Mouse (Mus musculus) neural tube, embryonic 13.5 days (tissue): ENCODE measurements around the gene Klhl21. TPM values are rescaled to one million over a fixed set of nuclear protein-coding genes. Genes with fewer than 3 reads are reported as not detected.

Source experiments
- ATAC-seq: fragments of 200-750 bp; cut with Nextera tagmentation; 2 replicates; pipeline ENCODE4 v1.8.0; 2017; ENCODE audit warnings: low read depth, mild to moderate bottlenecking, moderate TSS enrichment, moderate library complexity
- H3K27ac ChIP-seq: fragments of 300-500 bp; sonication (generic); replicated peaks from 2 replicates; pipeline ENCODE4 v1.5.1; 2015; ENCODE audit warnings: moderate library complexity, mild to moderate bottlenecking, inconsistent platforms
- H3K27me3 ChIP-seq: fragments of 300-500 bp; sonication (generic); 2 replicates; pipeline ENCODE4 v1.6.1; 2015; ENCODE audit warnings: mild to moderate bottlenecking, inconsistent platforms
- H3K36me3 ChIP-seq: fragments of 300-500 bp; sonication (generic); 2 replicates; pipeline ENCODE4 v1.6.1; 2015; ENCODE audit warnings: mild to moderate bottlenecking, inconsistent platforms
- H3K4me1 ChIP-seq: fragments of 300-500 bp; sonication (generic); replicated peaks from 2 replicates; pipeline ENCODE4 v1.6.1; 2015; ENCODE audit warnings: inconsistent platforms
- H3K4me2 ChIP-seq: fragments of 300-500 bp; sonication (generic); 2 replicates; pipeline ENCODE4 v1.6.1; 2015; ENCODE audit warnings: inconsistent platforms, mild to moderate bottlenecking, moderate library complexity
- H3K4me3 ChIP-seq: fragments of 300-500 bp; sonication (generic); 2 replicates; pipeline ENCODE4 v1.5.1; 2015; ENCODE audit warnings: mild to moderate bottlenecking, inconsistent platforms
- H3K9ac ChIP-seq: fragments of 300-500 bp; sonication (generic); 2 replicates; pipeline ENCODE4 v1.6.1; 2015; ENCODE audit warnings: moderate library complexity, mild to moderate bottlenecking, inconsistent platforms
- H3K9me3 ChIP-seq: fragments of 300-500 bp; sonication (generic); 2 replicates; pipeline ENCODE4 v1.6.1; 2016; ENCODE audit warnings: inconsistent platforms
- WGBS: fragments of 180-500 bp; shearing (Covaris S2); methylation state at CpG from one replicate; pipeline ENCODE4 v1.1.7; 2015; 5-methylcytosine and 5-hydroxymethylcytosine counted together
- polyA plus RNA-seq: library from polyadenylated mRNA; unstranded; fragments of >200 nt; fragmentation: Nextera tagmentation; extraction: Ambion mirVana; gene quantifications from 2 replicates; pipeline ENCODE4 v1.2.1, GENCODE M21; 2015

The Klhl21 gene
- polyA plus RNA-seq, 1 experiment from 2014 or later: 4.5 TPM

DNA sequence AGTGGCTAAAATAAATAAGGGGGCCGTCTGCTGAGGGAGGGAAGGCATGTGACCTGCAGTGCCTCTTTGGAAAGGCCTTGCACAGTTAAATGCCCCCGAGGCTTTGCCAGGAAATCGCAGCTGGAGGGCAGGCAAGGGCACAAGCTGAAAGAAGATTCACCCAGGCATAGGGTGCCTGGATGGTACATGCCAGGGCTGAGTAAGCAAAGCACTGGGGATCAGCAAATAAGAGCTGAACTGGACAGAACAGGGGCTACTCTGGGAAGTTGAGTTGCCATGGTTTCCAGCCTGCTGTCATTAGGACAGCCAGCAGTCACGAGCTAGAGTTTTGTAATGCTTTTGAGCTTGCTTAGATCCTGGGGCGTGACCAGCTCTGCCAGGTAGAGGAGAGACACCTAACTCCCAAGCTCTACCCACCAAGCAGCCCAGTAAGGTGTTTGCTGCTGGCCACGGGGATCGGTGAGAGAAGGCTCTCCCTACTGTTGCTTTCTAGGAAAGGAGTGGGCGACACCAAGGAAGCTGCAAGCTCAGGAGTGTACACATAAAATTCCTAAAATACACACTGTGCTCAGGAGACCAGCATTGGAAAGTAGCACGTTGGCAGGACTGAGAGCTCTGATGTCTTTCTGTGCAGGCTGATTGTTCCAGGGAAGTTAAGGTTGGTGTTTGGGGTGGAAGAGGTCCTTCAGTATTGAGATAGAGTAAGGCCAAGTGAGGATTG lies 53.9 kb downstream of the Klhl21 start:
- no peak overlapping the region for H3K9ac ChIP-seq
- WGBS: 75% methylated on average over 9 of the region's 9 CpGs

DNA sequence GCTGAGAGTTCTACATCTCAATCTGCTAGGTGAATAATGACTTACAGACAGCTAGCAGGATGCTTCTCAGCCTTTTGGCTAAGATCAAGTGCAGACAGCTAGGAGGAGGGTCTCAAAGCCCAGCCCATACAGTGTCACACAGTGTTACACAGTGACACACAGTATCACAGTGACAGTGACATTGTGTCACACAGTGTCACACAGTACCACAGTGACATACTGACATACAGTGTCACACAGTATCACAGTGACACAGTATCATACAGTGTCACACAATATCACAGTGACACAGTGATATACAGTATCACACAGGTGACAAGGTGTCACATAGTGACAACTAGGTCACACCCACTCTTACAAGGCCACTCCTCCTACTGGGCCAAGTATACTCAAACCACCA lies 58.7 kb downstream of the Klhl21 start:
- ATAC-seq: no peak; the same call in 1 of the 2 replicates
- Histone ChIP-seq H3K4me2 (no peak overlapping the region), H3K4me1 (peaks cover 5% of the 10 kb centered on the region), H3K27me3 (no peaks in the 10 kb centered on the region), H3K9ac (no peak overlapping the region), H3K4me3 (no peak overlapping the region), H3K27ac (no peak overlapping the region), H3K36me3 (no peaks in the 10 kb centered on the region), H3K9me3 (no peaks in the 10 kb centered on the region)

More for the DNA sequence above, 53.9 kb downstream of the Klhl21 start:
- no peaks in the 10 kb centered on the region for H3K27me3 ChIP-seq
- H3K36me3 ChIP-seq: peaks cover 39% of the 10 kb centered on the region
- H3K27ac ChIP-seq: no peak overlapping the region
- ATAC-seq: no peak
- no peaks in the 10 kb centered on the region for H3K9me3 ChIP-seq
- no peak overlapping the region for H3K4me2 ChIP-seq
- no peaks in the 10 kb centered on the region for H3K4me1 ChIP-seq
- H3K4me3 ChIP-seq: no peak overlapping the region

Other genes with a start within 250 kb of the Klhl21 start
- 165 and 175 TPM in 2 replicates for gene Camta1, start 146.9 kb upstream of the Klhl21 start, polyA plus RNA-seq
- 66.7 and 79.6 TPM in 2 replicates for gene Dnajc11, start 75.1 kb upstream of the Klhl21 start, polyA plus RNA-seq
- gene Thap3, start 19.8 kb upstream of the Klhl21 start, polyA plus RNA-seq: 33.6 and 33.8 TPM in 2 replicates
- 19.1 and 20.6 TPM in 2 replicates for gene Phf13, start 12.5 kb upstream of the Klhl21 start, polyA plus RNA-seq
- gene Zbtb48, start 18.9 kb downstream of the Klhl21 start, polyA plus RNA-seq: 15.3 and 18.8 TPM in 2 replicates
- gene Tas1r1, start 29.8 kb downstream of the Klhl21 start, polyA plus RNA-seq: 1.2 and 1.3 TPM in 2 replicates
- 26.4 and 27.1 TPM in 2 replicates for gene Nol9, start 30.5 kb downstream of the Klhl21 start, polyA plus RNA-seq
- gene Plekhg5, start 63.7 kb downstream of the Klhl21 start, polyA plus RNA-seq: 9.9 and 10.7 TPM in 2 replicates
- gene Tnfrsf25, start 107.1 kb downstream of the Klhl21 start, polyA plus RNA-seq: 0.84 and 1.8 TPM in 2 replicates
- gene Espn, start 143.6 kb downstream of the Klhl21 start, polyA plus RNA-seq: 0.21 and 0.51 TPM in 2 replicates
- gene Hes2, start 150.1 kb downstream of the Klhl21 start, polyA plus RNA-seq: 0.13 and 0.15 TPM in 2 replicates
- 316 and 346 TPM in 2 replicates for gene Acot7, start 169.3 kb downstream of the Klhl21 start, polyA plus RNA-seq